Mouse (Mus musculus): ENCODE data around the gene Cfdp1.

Cfdp1 gene

DNA sequence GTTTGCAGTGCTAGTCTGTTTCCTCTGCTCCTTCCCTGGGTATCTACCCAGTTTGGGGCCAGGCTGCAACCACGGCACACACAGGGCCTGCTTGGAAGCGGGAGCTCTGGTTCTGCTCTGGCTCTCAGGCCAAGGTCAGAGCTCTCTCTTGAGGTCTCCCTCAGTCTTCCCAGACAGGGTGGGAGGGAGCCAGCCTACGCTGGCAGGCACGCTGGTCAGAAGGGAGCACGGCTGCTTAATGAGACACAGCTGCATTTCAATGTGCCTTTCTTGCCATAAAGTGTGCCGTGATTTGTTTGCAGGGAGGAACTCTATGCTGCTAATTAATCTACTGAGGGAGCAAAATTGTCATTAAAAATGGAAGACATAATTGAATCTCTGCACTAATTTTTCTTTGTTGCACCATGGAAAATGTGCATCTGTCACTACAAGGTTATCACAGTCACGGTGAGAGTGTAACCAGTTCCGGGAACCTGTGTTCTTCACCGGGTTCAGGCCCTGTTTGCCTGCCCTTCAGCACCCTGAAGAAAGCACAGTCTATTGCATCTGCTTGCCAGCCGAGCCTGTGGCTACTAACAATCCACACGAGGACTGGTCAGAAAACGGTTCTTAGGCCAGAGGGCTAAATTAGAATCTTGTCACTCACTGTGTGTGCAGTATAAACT is 84.2 kb downstream of the Cfdp1 start:
- DNase-seq (ENCODE audit: low read depth, low spot score), result no peak

- DNase-seq (ENCODE audit: low read depth, low spot score), result no peak
These were observed 84.8 kb downstream of the Cfdp1 start for GRCm38 (mm10) chr8:111769296-111769695.

DNA sequence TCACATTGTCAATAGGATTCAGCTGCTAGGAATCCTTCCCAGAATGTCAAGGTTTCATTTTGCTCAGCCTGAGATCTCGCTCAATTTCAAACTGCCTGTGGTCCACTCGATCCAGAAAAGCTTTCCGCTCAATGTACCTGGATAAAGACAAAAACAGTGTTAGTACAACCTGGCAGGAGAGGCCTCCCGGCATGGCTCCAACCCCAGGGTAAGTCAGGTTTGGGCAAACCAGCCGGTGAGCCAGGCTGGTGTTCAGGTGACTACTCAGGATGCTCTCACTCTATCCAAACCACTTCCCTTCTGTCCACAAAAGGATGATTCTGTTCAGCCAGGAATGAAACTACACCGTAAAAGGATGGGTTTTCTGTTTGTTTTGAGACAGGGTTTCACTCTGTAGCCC is 85.4 kb downstream of the Cfdp1 start:
- no peak for DNase-seq (ENCODE audit: low read depth, low spot score)

- no peak for DNase-seq (ENCODE audit: low read depth, low spot score)
These were observed 88.5 kb downstream of the Cfdp1 start for GRCm38 (mm10) chr8:111765616-111766015.

DNA sequence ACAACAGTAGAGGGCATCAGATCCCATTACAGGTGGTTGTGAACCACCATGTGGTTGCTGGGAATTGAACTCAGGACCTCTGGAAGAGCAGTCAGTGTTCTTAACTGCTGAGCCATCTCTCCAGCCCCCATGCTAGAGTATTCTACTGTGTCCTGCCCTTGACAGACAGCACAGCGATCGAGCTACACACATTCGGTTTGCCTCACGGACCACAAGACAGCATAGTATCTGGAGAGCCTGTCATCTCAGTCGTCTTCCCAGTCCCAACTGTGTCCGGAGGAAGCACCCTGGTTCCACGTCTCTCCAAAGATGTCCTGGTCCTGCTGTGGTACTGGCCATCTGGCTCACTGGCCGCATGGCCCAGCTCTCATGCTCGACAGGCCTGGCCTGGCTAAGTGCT is 89.0 kb downstream of the Cfdp1 start:
- no peak for DNase-seq (ENCODE audit: low read depth, low spot score)

DNA sequence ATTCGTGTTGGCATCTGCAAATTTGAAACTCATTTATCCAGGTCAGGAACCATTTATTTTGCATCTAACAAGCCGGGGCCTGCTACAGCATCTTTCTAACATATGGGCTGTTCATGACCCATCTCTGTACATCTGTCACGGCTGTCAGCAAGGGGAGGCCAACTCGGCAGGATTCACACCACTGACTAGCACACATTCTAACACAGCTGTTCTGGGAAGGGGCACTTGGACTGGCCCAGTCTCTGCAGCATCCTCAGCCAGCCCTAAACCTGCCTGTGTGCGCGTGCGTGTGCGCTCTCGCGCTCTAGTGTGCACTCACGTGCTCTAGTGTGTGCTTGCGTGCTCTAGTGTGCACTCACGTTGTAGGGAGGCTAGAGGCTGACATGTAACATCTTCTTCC is 93.4 kb downstream of the Cfdp1 start:
- no peak for DNase-seq (ENCODE audit: low read depth, low spot score)

DNA sequence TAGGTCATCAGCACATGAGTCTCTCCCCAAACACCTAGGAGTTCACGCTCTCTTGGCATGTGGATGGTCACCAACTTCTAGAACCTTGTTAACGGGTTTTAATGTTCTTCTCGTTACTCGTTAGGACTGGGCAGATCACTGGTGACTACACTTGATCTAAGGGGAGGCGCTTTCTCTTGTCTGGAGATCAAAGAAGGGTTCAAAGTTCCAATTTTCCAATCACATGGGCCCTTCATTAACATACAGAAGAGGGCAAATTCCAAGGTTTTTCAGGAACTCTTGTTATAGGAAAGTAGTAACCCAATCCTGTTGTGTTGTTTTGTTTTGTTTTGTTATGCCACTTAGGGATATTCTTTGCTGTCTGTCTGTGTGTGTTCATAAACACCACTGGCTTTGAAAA is 95.3 kb downstream of the Cfdp1 start:
- no peak for DNase-seq (ENCODE audit: low read depth, low spot score)

DNA sequence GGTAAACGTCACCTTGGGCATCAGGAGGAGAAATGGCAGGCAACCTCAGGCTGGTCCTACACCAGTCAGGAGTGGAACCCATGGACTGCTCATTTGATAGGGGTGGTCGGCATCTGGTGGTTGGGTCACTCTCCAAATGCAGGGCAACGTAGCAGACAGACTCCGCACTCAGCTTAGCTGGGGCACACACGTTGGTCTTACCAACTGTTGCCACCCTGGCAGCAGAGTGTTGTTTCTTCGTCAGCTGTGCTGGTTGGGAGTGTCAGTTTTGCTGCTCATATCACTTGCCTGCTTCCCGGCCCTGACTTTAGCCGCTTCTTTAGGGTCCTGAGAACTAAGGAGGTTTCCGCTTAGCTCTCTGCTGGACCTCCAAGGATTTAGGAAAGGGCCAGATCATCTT is 96.5 kb downstream of the Cfdp1 start:
- no peak for DNase-seq (ENCODE audit: low read depth, low spot score)

- DNase-seq (ENCODE audit: low read depth, low spot score), result no peak
These were observed 99.4 kb downstream of the Cfdp1 start for GRCm38 (mm10) chr8:111754736-111755135.

DNA sequence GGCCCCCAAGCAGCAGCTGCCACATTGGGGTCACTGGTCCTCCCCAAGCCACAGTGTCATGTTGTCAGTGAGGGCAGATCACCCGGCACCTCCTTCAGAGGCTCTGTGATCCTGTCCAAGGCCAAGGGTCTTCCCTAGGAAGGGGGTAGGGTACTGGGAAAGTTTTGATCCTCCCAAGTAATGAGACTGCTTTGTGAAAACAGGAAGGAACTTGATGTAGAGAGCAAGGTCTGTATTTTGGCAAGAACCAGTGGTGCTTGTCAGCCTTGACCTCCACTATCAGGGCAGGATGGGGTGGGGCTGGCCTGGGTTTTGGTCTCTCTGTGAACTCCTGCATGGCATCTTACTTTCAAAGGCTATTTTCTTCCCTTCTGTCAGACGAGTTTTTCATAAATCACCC is 100.0 kb downstream of the Cfdp1 start:
- DNase-seq (ENCODE audit: low read depth, low spot score), result no peak

- DNase-seq (ENCODE audit: low read depth, low spot score), result no peak
These were observed 105.3 kb downstream of the Cfdp1 start for GRCm38 (mm10) chr8:111748766-111749165.

DNA sequence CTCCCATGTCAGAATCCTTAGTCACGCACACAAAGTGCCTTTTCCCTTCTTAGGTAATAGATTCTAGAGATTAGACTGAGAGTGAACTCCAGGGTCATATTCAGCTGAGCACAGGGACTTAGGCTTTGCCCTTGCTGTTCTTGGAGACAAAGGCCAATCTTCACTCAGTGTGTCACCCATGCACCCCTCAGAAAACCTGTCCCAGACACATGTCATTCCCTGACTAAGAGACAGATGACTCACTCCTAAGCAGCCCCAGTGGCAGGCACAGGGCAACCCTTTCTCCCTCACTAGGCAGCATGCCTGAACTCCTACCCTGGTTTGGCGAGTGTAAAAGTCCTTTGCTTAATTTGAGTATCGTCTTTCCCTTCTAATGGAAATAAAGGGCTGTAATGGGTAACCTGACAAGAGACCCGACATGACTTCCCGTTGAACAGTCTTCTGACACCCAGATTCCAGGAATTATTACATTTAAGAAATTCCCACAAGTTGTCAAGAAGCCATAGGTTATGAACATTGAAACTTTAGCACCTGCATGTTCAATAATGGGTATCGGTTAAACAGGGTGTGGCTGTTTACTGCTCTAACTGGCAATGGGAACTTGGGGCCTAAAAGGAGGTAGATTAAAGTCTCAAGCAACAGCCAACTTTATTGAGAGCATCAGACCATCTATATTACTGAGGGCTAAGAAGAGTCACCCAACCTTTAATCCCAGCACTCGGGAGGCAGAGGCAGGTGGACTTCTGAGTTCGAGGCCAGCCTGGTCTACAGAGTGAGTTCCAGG is 106.0 kb downstream of the Cfdp1 start:
- no peak for DNase-seq (ENCODE audit: low read depth, low spot score)

DNA sequence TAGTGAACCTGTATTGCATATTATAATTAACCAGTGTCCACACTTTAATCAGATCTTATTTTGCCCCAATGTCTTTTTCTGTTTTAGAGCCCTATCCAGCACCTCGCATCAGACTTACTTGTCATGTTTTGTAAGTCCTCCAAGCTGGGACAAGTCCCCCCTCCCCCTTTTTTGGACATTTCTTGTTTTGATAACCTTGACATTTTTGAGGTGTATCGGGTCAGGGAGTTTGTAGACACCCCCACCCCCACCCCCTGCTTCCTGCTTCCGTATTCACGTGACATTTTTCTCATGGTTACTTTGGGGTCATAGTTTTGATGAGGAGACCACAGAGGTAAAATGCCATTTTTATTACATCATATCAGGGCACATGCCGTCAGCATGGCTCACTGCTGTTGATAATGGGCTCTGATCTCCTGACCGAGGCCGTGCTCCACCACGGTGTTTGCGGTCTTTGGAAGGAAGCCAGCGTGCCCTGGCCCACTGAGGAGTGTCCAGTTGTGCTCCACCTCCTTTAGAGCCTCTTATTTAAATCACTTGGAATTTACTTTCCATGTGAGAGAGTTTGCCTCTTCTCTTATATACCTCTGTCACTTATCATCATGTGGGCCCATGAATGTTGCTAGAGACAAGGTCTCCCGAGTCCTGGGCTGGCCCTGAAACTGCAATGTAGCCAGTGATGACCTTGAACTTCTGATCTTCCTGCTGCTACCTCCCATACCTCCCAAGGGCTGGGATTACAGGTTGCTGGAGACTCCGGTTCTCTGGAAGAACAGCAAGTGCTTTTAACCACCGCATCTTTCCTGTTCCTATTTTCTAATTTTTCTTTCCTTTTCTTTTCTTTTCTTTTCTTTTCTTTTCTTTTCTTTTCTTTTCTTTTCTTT is 107.3 kb downstream of the Cfdp1 start:
- DNase-seq (ENCODE audit: low read depth, low spot score), result no peak

DNA sequence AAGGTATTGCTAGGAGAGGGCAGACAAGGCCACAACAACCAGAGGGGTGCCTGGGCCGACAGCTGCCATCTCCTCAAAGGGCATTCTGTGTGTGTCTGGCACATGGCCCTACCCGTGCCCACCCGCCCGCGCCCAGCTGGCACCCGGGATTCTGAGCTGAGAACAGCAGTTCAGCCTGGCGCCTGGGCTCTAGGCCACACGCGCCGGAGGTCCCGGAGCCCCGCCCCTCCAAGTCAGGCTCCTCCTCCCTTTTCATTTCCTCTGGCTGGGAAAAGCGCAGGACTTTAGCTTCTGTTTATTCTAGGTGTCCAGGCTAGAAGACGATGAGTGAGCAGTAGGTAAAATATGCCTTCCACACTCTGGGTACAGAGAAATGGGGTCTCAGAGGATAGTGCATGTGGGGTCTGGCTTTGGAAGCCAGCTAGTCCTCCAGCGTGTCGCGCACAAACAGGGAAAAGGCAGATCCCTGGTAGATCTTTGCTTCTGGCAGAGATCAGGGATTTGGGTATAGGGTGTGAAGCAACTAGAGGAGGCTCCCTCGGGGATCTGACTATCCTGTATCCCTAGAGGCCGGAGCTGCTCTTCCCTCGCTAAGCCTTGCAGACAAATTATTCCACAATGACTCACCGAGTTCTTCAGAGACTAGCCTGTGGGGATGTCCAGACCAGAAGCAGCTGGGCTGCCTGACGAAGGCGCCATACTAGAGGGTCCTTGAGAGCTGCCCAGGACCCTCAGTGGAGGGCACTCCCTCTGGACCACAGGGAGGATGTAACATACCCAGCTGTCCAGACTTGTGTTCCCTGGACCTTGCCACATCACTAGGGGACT is 108.3 kb downstream of the Cfdp1 start:
- peak; percentile 47 for DNase-seq (ENCODE audit: low read depth, low spot score)

GRCm38 (mm10) chr8:111745086-111745485 is 109.0 kb downstream of the Cfdp1 start:
- DNase-seq (ENCODE audit: low read depth, low spot score), result no peak

DNA sequence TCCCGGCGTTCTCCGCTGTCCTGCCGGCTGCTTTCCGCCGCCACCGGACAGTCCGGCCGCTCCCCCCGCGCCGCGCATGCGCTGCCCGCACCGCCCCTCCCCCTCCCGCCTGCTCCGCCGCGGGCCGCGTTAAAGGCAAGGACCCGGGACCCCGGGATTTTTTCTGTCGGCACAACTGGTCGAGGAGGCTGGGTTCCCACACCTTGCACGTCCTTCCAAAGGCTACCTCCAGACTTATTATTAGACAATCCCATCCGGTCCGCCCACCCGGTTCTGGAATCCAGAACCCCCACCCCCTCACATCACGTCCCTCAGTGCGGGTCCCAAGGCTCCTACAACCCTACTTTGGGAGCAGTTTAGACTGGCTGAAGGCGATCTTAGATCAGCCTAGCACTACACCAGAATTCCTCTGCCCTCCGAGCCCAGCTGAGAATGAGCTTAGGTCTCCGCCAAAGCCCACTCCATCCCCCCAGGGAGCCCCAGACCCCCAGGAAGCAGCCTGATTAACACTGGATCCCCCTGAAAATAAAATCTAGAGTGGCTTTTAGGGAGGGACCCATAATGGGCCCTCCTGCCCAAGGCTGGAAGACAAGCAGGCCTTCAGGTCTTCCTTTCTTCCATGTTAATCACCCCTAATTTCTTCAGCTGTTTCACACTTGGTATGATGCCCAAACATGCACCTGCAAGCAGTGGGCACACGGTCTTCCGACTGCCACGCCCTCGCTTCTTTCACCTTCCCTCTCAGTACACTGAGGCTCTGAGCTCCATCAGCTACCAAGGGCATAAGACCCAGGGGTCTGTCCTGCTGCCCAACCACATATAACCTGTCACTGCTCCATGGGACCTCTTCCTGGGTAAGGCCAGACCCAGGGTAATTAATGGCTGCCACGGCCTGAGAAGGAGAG is 110.0 kb downstream of the Cfdp1 start, which contains the start of gene Bcar1:
Bcar1 (minus strand) TSS at position 18 of the 905 bp plus-strand sequence.
- DNase-seq (ENCODE audit: low read depth, low spot score), result no peak

- no peak for DNase-seq (ENCODE audit: low read depth, low spot score)
These were observed 110.8 kb downstream of the Cfdp1 start for GRCm38 (mm10) chr8:111743101-111743791.

GRCm38 (mm10) chr8:111742261-111743037 is 111.6 kb downstream of the Cfdp1 start:
- DNase-seq (ENCODE audit: low read depth, low spot score), result no peak

DNA sequence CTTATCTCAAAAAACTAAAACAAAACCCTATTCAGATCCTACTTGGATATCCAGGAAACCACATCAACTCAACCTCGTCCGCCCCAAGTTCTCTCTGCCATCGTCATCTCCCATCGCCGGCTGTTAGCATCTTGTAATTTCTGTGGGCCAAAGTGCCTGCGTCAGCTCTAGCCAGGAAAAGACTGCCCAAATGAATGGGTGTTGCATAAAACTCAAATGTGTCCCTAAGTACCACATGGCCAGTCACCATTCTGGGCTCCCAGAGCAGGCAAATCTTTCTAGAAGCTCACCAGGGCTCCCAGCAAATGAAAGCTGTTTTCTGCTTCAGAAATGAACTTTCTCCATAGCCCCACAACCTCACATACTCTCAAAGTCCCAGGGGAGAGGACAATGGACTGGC is 112.5 kb downstream of the Cfdp1 start:
- no peak for DNase-seq (ENCODE audit: low read depth, low spot score)
